Mouse (Mus musculus) liver, embryonic 18 days (tissue): ENCODE measurements around the gene Sfxn2. TPM values are rescaled to one million over a fixed set of nuclear protein-coding genes. Genes with fewer than 3 reads are reported as not detected.

Experiments used
- polyA plus RNA-seq: library from polyadenylated mRNA; depleted of rRNA; stranded (reverse); fragments of >200 nt; gene quantifications from 2 replicates; pipeline ENCODE4 v1.2.3, GENCODE M21; 2012; rRNA removed

Sfxn2 gene
- polyA plus RNA-seq = 19.3 and 21.4 TPM in 2 replicates

GRCm38 (mm10) chr19:46572951-46573937 is at the start of gene Sfxn2, which contains the start of gene Arl3:
Gene Sfxn2, plus strand, starts transcription at chr19:46573365.
Gene Arl3, minus strand, starts transcription at chr19:46573198.

DNA sequence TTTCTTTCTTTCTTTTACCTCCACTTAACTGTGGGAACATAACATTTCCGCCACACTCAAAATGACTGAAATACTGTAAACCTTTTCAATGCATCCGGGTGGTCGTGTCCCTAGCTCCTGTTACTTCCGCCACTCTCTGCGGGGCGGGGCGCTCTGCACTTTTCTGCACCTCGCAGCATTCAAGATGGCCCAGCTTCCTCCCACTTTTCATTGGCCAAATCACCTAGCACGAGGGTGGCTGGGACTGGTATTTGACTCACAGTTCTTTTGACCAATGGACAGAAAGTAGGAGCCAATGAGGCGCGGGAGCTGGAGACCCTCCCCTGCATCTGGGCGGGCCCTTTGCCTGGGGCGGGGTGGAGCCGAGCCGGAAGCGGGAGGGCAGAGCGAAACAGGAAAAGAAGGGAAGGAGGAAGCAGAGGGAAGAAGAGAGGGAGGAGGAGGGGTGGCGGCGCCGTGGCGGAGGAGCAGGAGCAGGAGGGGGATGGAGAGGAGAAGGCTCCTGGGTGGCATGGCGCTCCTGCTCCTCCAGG is 25.6 kb downstream of the Sfxn2 start, which contains the start of gene Wbp1l:
Gene Wbp1l, plus strand, starts transcription at position 365 of the 533 bp plus-strand sequence.

Other genes with a start within 250 kb of the Sfxn2 start
- gene Psd, start 246.2 kb upstream of the Sfxn2 start, polyA plus RNA-seq = 1.7 and 1.9 TPM in 2 replicates
- gene Fbxl15, start 245.2 kb upstream of the Sfxn2 start, polyA plus RNA-seq = 7.8 and 8.1 TPM in 2 replicates
- 42.7 and 46.4 TPM in 2 replicates for gene Cuedc2, start 234.7 kb upstream of the Sfxn2 start, polyA plus RNA-seq
- 7.3 and 9.8 TPM in 2 replicates for gene Mfsd13a, start 232.2 kb upstream of the Sfxn2 start, polyA plus RNA-seq
- gene 2310034G01Rik, start 223.1 kb upstream of the Sfxn2 start, polyA plus RNA-seq = 0.36 and 0.38 TPM in 2 replicates
- gene Actr1a, start 177.6 kb upstream of the Sfxn2 start, polyA plus RNA-seq = 24.5 and 24.7 TPM in 2 replicates
- gene Sufu, start 176.5 kb upstream of the Sfxn2 start, polyA plus RNA-seq = 2.8 and 3.0 TPM in 2 replicates
- gene Trim8, start 71.7 kb upstream of the Sfxn2 start, polyA plus RNA-seq = 8.2 and 8.8 TPM in 2 replicates
- gene Arl3, start 167 bp upstream of the Sfxn2 start, polyA plus RNA-seq = 28.4 and 30.0 TPM in 2 replicates
- gene Wbp1l, start 25.7 kb downstream of the Sfxn2 start, polyA plus RNA-seq = 33.3 and 43.3 TPM in 2 replicates
- gene Cyp17a1, start 99.8 kb downstream of the Sfxn2 start, polyA plus RNA-seq = 7.6 and 8.7 TPM in 2 replicates
- gene Borcs7, start 116.5 kb downstream of the Sfxn2 start, polyA plus RNA-seq = 2.8 and 3.0 TPM in 2 replicates
- gene As3mt, start 134.1 kb downstream of the Sfxn2 start, polyA plus RNA-seq = 13.2 and 13.3 TPM in 2 replicates
- gene Cnnm2, start 188.2 kb downstream of the Sfxn2 start, polyA plus RNA-seq = 1.6 and 1.8 TPM in 2 replicates